Mouse (Mus musculus): Measurements from ENCODE around the gene Lgr5. TPM values are rescaled to one million over a fixed set of nuclear protein-coding genes. Genes with fewer than 3 reads are reported as not detected.

Lgr5 gene
- polyA plus RNA-seq, 2 experiments = 0.76 to 0.84 TPM

- Histone ChIP-seq H3K4me1 (replicated peaks; ENCODE audit: control insufficient read depth in 2 of 2, insufficient read depth in 2 of 2, low read length in 1 of 2) (0 out of 4 replicates have a peak, but pooled peaks cover 0 to 2% of the 10 kb centered on the region in 2 experiments), H3K9me3 (ENCODE audit: control insufficient read depth, low read length) (no peaks in the 10 kb centered on the region), H3K27ac (no peak overlapping the region), H3K9ac (replicated peaks) (no peak overlapping the region), H3K27me3 (ENCODE audit: control insufficient read depth, insufficient read depth, low read length) (no peaks in the 10 kb centered on the region), H3K36me3 (replicated peaks; ENCODE audit: control insufficient read depth, insufficient read depth, low read depth) (no peaks in the 10 kb centered on the region), H3K4me2 (ENCODE audit: low read depth) (no peak overlapping the region), H3K4me3 (ENCODE audit: insufficient read depth in 1 of 2, low read depth in 2 of 2, low read length in 2 of 2) (no peak overlapping the region)
- DNase-seq (ENCODE audit: low read depth in 3 of 3, low spot score in 3 of 3) (no peak), ATAC-seq (ENCODE audit: insufficient read depth) (no peak)
- WGBS (ENCODE audit: insufficient replicate concordance) = 62% methylated on average over 6 of the region's 6 CpGs
- TF ChIP-seq EP300 (IDR thresholded peaks at IDR 0.05; ENCODE audit: low read depth) (no peak), CTCF (IDR thresholded peaks at IDR 0.05; ENCODE audit: low read depth) (no peak)
Observed at GRCm38 (mm10) chr10:115473213-115473961, 114.2 kb downstream of the Lgr5 start.

DNA sequence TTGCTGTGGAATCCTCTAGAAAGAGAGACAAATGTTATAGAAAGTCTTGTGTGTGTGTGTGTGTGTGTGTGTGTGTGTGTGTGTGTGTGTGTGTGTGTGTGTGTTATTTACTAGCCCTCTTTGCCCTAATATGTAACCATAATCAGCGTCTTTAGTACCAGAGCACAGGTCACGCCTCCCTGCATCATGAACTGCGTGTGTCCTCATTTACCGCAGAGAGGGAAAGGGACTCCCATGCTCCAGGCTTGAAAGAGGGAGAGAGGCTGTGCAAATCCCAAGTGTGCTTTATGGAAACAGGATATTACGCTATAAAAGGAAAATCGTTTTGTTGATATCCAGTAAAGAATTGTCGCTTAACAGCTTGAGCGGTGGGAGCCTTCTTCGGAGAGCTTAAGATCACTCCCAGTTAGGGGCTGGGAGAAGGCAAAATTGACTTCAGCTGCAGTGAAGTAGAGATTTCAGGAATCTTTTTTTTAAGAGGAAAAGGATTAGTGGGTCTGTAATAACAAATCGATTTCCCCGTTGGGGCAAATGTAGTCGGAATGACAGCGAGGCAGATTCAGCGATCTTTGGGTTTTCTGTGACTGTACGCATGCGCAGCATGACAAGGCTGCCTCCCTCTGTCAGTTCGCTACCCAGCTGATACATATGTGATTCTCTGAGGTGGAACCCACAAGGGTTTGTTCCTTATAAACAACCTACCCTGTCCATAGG is 116.8 kb downstream of the Lgr5 start:
- no peak overlapping the region for H3K4me3 ChIP-seq (ENCODE audit: insufficient read depth in 1 of 2, low read depth in 2 of 2, low read length in 2 of 2)
- DNase-seq (ENCODE audit: low read depth in 3 of 3, low spot score in 3 of 3) = no peak
- H3K4me2 ChIP-seq (ENCODE audit: low read depth) = 0 out of 2 replicates have a peak overlapping the region, but pooled peaks have one; percentile 17

GRCm38 (mm10) chr10:115469040-115469439 is 118.5 kb downstream of the Lgr5 start:
- no peak for ATAC-seq (ENCODE audit: insufficient read depth)
- H3K9me3 ChIP-seq (ENCODE audit: control insufficient read depth, low read length) = no peaks in the 10 kb centered on the region
- H3K27me3 ChIP-seq (ENCODE audit: control insufficient read depth, insufficient read depth, low read length) = no peaks in the 10 kb centered on the region
- no peak overlapping the region for H3K4me3 ChIP-seq (ENCODE audit: insufficient read depth in 1 of 2, low read depth in 2 of 2, low read length in 2 of 2)
- H3K9ac ChIP-seq (replicated peaks) = no peak overlapping the region
- TF ChIP-seq EP300 (IDR thresholded peaks at IDR 0.05; ENCODE audit: low read depth) (no peak), CTCF (IDR thresholded peaks at IDR 0.05; ENCODE audit: low read depth) (no peak)
- H3K4me1 ChIP-seq (replicated peaks; ENCODE audit: control insufficient read depth in 2 of 2, insufficient read depth in 2 of 2, low read length in 1 of 2) = no peaks in the 10 kb centered on the region
- no peaks in the 10 kb centered on the region for H3K36me3 ChIP-seq (replicated peaks; ENCODE audit: control insufficient read depth, insufficient read depth, low read depth)
- WGBS (ENCODE audit: insufficient replicate concordance) = 34% methylated on average over 7 of the region's 7 CpGs
- DNase-seq (ENCODE audit: low read depth in 3 of 3, low spot score in 3 of 3) = no peak
- no peak overlapping the region for H3K4me2 ChIP-seq (ENCODE audit: low read depth)
- H3K27ac ChIP-seq = no peak overlapping the region

More for the DNA sequence above, 116.8 kb downstream of the Lgr5 start:
- Histone ChIP-seq H3K4me1 (replicated peaks; ENCODE audit: control insufficient read depth in 2 of 2, insufficient read depth in 2 of 2, low read length in 1 of 2) (no peaks in the 10 kb centered on the region), H3K36me3 (replicated peaks; ENCODE audit: control insufficient read depth, insufficient read depth, low read depth) (no peaks in the 10 kb centered on the region), H3K27me3 (ENCODE audit: control insufficient read depth, insufficient read depth, low read length) (no peaks in the 10 kb centered on the region), H3K27ac (no peak overlapping the region), H3K9me3 (ENCODE audit: control insufficient read depth, low read length) (no peaks in the 10 kb centered on the region), H3K9ac (replicated peaks) (no peak overlapping the region)
- 47% methylated on average over 17 of the region's 17 CpGs for WGBS (ENCODE audit: insufficient replicate concordance)
- TF ChIP-seq CTCF (IDR thresholded peaks at IDR 0.05; ENCODE audit: low read depth) (no peak), EP300 (IDR thresholded peaks at IDR 0.05; ENCODE audit: low read depth) (no peak)
- no peak for ATAC-seq (ENCODE audit: insufficient read depth)

DNA sequence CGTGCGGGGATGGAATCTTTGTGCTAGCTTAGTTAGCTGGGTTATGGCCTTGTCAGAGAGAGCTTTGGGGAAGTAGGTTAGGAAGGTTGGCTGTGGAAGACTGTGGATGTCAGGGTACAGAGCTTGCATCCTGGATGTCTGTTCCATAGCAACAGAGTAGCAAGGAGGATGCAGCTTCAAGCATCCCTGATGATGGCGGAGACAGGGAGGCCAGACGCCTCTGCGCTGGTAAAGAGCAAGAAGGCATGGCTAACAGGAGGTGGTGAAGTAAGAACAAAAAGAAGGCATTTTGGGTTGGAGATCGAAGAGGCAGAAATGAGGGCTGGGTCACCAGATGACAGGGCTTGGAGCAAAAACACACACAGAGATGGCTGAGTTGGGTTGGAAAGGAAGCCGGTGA is 118.9 kb downstream of the Lgr5 start:
- 56% methylated on average over 7 of the region's 7 CpGs for WGBS (ENCODE audit: insufficient replicate concordance)
- DNase-seq (ENCODE audit: low read depth in 3 of 3, low spot score in 3 of 3) (no peak), ATAC-seq (ENCODE audit: insufficient read depth) (no peak)
- H3K4me3 ChIP-seq (ENCODE audit: insufficient read depth in 1 of 2, low read depth in 2 of 2, low read length in 2 of 2) = no peak overlapping the region
- no peaks in the 10 kb centered on the region for H3K9me3 ChIP-seq (ENCODE audit: control insufficient read depth, low read length)
- no peak overlapping the region for H3K4me2 ChIP-seq (ENCODE audit: low read depth)
- no peaks in the 10 kb centered on the region for H3K27me3 ChIP-seq (ENCODE audit: control insufficient read depth, insufficient read depth, low read length)
- H3K9ac ChIP-seq (replicated peaks) = no peak overlapping the region
- H3K4me1 ChIP-seq (replicated peaks; ENCODE audit: control insufficient read depth in 2 of 2, insufficient read depth in 2 of 2, low read length in 1 of 2) = no peaks in the 10 kb centered on the region
- H3K27ac ChIP-seq = no peak overlapping the region
- no peak for TF ChIP-seq CTCF (IDR thresholded peaks at IDR 0.05; ENCODE audit: low read depth)
- TF ChIP-seq EP300 (IDR thresholded peaks at IDR 0.05; ENCODE audit: low read depth) = no peak
- no peaks in the 10 kb centered on the region for H3K36me3 ChIP-seq (replicated peaks; ENCODE audit: control insufficient read depth, insufficient read depth, low read depth)

GRCm38 (mm10) chr10:115467985-115468384 is 119.6 kb downstream of the Lgr5 start:
- no peaks in the 10 kb centered on the region for H3K27me3 ChIP-seq (ENCODE audit: control insufficient read depth, insufficient read depth, low read length)
- no peaks in the 10 kb centered on the region for H3K36me3 ChIP-seq (replicated peaks; ENCODE audit: control insufficient read depth, insufficient read depth, low read depth)
- TF ChIP-seq EP300 (IDR thresholded peaks at IDR 0.05; ENCODE audit: low read depth) (no peak), CTCF (IDR thresholded peaks at IDR 0.05; ENCODE audit: low read depth) (no peak)
- no peak overlapping the region for H3K9ac ChIP-seq (replicated peaks)
- no peak overlapping the region for H3K27ac ChIP-seq
- H3K9me3 ChIP-seq (ENCODE audit: control insufficient read depth, low read length) = no peaks in the 10 kb centered on the region
- H3K4me3 ChIP-seq (ENCODE audit: insufficient read depth in 1 of 2, low read depth in 2 of 2, low read length in 2 of 2) = no peak overlapping the region
- WGBS (ENCODE audit: insufficient replicate concordance) = 75% methylated on average over 8 of the region's 8 CpGs
- ATAC-seq (ENCODE audit: insufficient read depth) (no peak), DNase-seq (ENCODE audit: low read depth in 3 of 3, low spot score in 3 of 3) (no peak)
- no peaks in the 10 kb centered on the region for H3K4me1 ChIP-seq (replicated peaks; ENCODE audit: control insufficient read depth in 2 of 2, insufficient read depth in 2 of 2, low read length in 1 of 2)
- no peak overlapping the region for H3K4me2 ChIP-seq (ENCODE audit: low read depth)
